Mouse (Mus musculus) adrenal gland, adult (tissue): ENCODE measurements around the gene Map4k3.
"Not testable (repeated sequence)": the region's sequence is repeated elsewhere in the genome, so short reads cannot be mapped to it uniquely, and the experiment has no call there.

Experiments used
- DNase-seq, 2 experiments: peaks; one replicate each; pipeline ENCODE4 v3.0.0; 2022 to 2023; ENCODE audit warnings: low spot score in 1 of 2; ENCODE audit not compliant: inconsistent age in 2 of 2

Gene Map4k3

GRCm38 (mm10) chr17:80728062-80728858 lies at the start of gene Map4k3:
Gene Map4k3, minus strand, starts transcription at chr17:80728485.
- DNase-seq: peak; percentile 91 to 96

- DNase-seq: no peak
Measured at GRCm38 (mm10) chr17:80777581-80777980, 49.3 kb upstream of the Map4k3 start.

- DNase-seq: peak; percentile 78 to 87
Measured at GRCm38 (mm10) chr17:80775178-80775788, 47.0 kb upstream of the Map4k3 start.

DNA sequence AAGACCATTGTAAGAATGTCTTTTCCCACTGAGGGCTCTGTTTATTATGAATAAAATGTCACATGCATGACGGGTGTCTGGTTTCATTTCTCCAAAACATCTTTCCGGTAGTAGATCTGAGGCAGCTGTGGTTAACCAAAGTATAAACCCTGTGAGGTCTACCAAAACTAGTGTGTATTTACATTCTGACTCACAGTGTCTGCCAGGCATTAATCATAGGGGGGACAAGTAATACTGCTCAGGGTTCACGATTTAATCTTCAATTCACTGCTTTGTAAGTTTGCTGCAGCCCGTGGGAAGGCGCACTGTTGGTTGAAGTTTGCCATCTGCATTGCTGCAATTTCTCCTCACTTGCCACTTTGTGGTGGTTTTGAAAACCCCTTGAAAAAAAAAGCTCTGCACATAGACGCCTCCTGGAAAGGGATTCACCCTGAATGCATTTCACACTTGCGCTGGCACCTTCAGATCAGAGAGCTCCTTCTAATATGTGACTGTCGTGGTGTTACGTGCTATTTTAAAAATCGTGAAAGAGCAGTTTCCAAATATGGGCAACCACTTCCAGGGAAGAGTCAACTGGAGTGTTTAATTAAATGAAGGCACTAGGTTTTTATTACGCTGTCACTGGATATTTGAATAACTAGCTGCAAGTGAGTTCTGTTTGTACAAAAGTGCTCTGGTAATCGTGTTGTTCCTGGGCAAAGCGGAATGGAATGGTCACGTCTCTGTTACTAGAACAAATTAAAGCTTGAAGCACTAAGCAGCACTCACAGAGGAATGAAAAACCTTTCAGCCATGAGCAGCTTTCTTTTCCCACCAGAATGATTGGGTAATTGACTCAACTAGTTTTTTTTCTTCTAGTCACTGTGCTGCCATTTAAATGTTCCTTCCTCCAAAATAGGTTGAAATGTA lies 44.5 kb upstream of the Map4k3 start:
- DNase-seq: peak in 1 of 2 experiments; percentile 57

DNA sequence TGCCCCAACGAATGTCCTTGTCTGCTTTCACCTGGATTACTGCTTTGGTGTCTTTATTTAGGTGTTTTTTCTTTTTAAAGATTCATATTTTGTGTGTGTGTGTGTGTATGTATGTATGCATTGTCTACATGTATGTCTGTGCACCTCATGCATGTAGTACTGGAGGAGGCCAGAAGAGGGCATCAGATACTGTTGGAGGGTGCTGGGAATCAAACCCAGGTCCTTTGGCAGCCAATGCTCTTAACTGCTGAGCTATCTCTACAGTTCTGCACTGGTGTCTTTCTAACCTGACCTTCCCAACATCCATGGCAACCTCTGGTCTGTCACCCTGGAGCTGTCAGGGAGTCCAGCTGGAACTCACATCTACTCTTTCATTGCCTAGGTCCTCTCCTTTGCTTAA lies 41.8 kb upstream of the Map4k3 start:
- DNase-seq: no peak

DNA sequence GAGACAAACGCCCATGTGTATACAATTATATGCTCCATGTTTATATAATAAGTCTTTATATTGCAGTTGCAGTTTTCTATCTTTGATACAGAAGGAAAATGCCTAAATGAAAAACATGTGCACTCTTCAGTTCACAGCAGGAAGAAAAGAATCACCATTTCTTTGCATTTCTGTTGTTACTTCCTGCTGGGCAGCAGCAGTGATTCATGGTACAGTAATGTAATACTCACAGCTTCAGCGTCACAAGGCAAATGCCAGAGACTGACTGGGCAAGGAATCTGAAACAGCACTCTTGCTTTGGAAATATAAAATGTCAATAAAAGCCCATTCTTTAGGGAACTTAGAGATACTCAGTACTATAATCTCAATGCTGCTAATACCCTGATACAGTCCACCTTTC lies 36.9 kb upstream of the Map4k3 start:
- DNase-seq: peak in 1 of 2 experiments; percentile 50

DNA sequence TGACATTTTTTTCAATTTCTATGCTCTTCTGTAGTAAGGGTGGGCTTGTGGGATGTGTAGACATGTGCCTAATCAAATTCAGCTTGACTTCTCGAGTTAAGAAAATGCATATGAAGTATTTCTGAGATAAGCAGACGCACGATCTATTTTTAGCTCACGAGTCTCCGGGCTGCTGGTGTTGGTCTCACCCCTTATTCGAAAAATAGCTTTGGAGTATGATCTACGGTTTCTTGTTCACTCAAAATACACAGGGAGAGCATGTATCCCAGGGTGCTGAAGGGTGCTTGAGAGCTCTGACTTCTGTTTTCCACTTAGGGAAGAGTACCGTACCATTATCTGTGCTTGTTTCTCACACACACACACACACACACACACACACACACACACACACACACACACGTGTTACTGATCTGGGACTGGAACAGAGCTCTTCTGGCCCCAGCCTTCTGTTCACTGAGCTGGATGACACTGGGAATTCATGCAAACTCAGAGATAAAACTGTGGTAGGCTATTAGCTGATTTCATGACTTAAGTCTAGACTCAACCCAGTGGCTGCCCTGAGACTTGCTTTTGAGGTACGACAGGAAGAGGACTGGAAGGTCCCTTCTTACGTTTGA lies 34.9 kb upstream of the Map4k3 start:
- DNase-seq: no peak

GRCm38 (mm10) chr17:80762391-80763040 lies 34.2 kb upstream of the Map4k3 start:
- peak in 1 of 2 experiments; percentile 56 for DNase-seq

DNA sequence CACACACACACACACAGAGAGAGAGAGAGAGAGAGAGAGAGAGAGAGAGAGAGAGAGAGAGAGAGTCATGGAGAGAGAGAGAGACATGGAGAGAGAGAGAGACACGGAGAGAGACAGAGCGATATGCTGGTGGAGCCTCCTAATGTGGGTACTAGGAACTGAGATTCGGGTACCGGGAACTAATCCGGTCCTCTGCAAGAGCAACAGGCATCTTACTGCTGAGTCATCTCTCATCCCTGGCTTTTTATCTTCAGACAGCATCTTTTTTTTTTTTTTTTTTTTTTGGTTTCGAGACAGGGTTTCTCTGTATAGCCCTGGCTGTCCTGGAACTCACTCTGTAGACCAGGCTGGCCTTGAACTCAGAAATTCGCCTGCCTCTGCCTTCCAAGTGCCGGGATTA lies 32.9 kb upstream of the Map4k3 start:
- not testable (repeated sequence) for DNase-seq

- peak in 1 of 2 experiments; percentile 31 for DNase-seq
Measured at GRCm38 (mm10) chr17:80760344-80761145, 32.3 kb upstream of the Map4k3 start.

- peak; percentile 75 for DNase-seq
Measured at GRCm38 (mm10) chr17:80756043-80756442, 27.8 kb upstream of the Map4k3 start.

GRCm38 (mm10) chr17:80755076-80755871 lies 27.0 kb upstream of the Map4k3 start:
- DNase-seq: no peak

- DNase-seq: peak; percentile 23 to 64
Measured at GRCm38 (mm10) chr17:80754589-80754988, 26.3 kb upstream of the Map4k3 start.

- DNase-seq: peak in 1 of 2 experiments; percentile 28
Measured at GRCm38 (mm10) chr17:80752466-80752865, 24.2 kb upstream of the Map4k3 start.

DNA sequence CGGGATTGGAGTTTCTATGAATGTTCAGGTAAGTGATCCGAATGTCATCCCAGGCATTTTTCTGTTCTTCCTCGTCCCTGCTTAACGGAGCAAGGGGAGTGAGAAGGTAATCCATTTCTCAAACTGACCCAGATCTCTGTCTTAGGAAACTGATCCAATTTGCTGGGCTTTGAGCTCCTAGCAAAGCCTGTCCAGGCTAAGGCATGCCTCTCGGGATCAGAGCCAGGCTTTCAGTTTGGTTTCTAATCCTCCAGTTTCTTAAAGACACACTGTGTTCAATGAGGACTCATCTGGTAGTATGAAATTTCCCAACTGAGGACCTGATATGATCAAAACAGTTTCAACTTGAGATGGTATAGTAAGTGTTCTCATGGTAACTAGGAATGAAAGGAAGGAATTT lies 11.1 kb upstream of the Map4k3 start:
- no peak for DNase-seq

GRCm38 (mm10) chr17:80734700-80735099 lies 6.4 kb upstream of the Map4k3 start:
- DNase-seq: no peak

DNA sequence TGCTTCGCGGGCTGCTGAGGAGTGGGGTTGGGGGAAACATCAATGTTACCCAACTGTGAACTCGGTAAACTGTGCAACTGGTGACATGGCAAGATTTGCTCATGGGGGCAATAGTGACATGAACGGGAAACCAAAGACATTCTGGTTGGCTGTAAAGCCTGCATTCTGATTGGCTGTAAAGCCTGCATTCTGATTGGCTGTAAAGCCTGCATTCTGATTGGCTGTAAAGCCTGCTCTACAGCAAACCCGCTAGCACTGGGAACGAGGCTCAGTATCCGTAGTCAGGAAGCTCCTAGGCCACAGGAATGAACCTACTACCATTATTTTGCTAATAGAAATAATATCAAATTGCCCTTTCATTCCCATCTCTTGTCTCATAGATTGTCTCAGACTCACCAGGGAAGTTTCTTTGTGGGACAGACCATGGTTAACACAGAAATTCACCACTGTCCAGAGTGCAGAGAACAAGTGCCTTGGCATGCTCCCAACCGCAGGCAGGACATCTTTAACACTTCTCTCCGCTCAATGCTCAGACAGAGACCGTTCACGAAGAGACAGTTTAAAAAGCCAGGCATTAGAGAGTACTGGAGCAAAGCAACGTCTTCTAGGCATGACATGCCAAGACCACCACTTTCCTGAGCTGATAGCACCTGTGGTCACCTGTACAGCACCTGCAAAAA lies 5.0 kb upstream of the Map4k3 start:
- DNase-seq: no peak

DNA sequence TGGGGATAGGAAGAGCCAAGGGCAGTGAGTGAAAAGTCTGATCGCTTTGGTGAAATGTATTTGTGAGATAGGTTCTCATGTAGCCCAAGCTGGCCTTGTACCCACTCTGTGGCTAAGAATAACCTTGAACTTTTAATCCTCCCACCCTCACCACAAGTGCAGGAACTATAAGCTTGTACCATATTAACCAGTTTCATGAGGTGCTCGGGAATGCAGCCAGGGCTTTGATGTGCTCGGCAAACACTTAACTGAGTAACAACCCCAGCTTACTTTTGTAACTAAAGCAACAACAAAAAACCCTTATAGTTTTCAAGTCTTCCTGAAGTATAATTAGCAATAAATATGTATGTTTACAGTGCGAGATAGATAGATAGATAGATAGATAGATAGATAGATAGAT lies 4.0 kb upstream of the Map4k3 start:
- DNase-seq: no peak
